Mouse (Mus musculus) lung, postnatal 0 days (tissue): ENCODE measurements around the gene Gm10037.

Experiments
- CTCF ChIP-seq: IDR thresholded peaks from 2 replicates; pipeline ENCODE4 v1.5.1; 2016; ENCODE audit warnings: antibody characterized with exemption, mild to moderate bottlenecking
- EP300 ChIP-seq: IDR thresholded peaks from 2 replicates; pipeline ENCODE4 v1.6.1; 2016; ENCODE audit warnings: antibody characterized with exemption, mild to moderate bottlenecking, control low read depth

DNA sequence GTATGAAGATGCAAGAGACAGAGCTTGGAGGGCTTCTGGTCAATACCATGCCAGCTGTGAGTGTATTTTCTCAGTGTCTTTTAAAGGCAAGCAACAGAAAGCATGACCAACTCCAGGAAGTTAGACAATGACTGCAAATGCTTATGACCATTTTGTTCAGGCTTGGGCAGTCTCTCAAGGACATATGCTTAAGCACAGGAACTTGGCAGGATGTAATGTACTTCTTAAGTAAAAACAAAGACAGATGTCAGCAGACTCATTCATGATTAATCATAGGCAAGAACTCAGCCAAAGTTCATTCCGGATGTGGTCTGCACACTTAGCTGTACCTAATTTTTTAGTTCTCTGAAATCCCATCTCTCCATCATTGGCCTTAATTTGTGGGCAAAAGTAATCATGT lies 12.3 kb upstream of the Gm10037 start:
- TF ChIP-seq CTCF (no peak), EP300 (no peak)
